Mouse (Mus musculus): ENCODE data around the gene Rapgef2.

DNA sequence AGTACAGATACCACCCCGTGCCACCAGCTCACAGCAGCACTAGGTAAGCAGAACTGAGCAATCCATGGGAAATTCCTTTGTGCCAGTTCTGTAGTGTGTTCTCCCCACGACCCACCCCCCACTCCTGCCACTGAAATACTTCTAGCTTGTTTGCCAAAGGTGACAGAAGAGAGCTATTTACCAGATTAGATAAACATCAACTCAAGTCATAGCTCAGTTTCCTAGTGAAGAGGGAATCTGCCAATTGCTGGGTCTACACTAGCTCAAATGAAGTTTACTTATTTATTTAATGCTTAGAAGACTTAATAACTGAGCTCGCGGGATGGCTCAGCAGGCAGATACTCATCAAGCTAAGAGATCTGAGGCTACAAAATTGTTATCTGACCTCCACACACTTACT is 200.0 kb downstream of the Rapgef2 start:
- TF ChIP-seq POLR2A (IDR thresholded peaks at IDR 0.05; ENCODE audit: borderline replicate concordance, extremely low read depth, insufficient read depth, insufficient read length, poor library complexity, severe bottlenecking) (no peak), CTCF (IDR thresholded peaks at IDR 0.05; ENCODE audit: borderline replicate concordance, extremely low read depth, insufficient read depth, insufficient read length) (no peak)

Data from brain, embryonic 14.5 days (tissue).